Mouse (Mus musculus) ES-Bruce4 (cell line): ENCODE results near the gene Zcchc3. TPM values are rescaled to one million over a fixed set of nuclear protein-coding genes. Genes with fewer than 3 reads are reported as not detected.

Experiments
- H3K27ac ChIP-seq: 2 replicates; pipeline ENCODE4 v1.5.1; 2012; ENCODE audit warnings: low read length, inconsistent platforms; ENCODE audit not compliant: insufficient read depth
- H3K27me3 ChIP-seq: 2 replicates; pipeline ENCODE4 v1.6.1; 2012; ENCODE audit warnings: mild to moderate bottlenecking, low read length, inconsistent platforms; ENCODE audit not compliant: control insufficient read depth, poor library complexity, insufficient read depth, severe bottlenecking
- H3K36me3 ChIP-seq: 2 replicates; pipeline ENCODE4 v1.6.1; 2012; ENCODE audit warnings: inconsistent platforms, mild to moderate bottlenecking, low read length, moderate library complexity; ENCODE audit not compliant: control insufficient read depth, poor library complexity, insufficient read depth, severe bottlenecking
- H3K4me1 ChIP-seq: one replicate; pipeline ENCODE4 v1.8.1; 2011; ENCODE audit warnings: low read length; ENCODE audit not compliant: control insufficient read depth, insufficient read depth
- H3K4me3 ChIP-seq: 2 replicates; pipeline ENCODE4 v1.5.1; 2011; ENCODE audit warnings: low read depth, mild to moderate bottlenecking, low read length
- H3K9ac ChIP-seq: 2 replicates; pipeline ENCODE4 v1.6.1; 2012; ENCODE audit warnings: low read depth, mild to moderate bottlenecking, inconsistent platforms; ENCODE audit not compliant: poor library complexity, severe bottlenecking
- H3K9me3 ChIP-seq: replicated peaks from 2 replicates; pipeline ENCODE4 v1.6.1; 2012; ENCODE audit warnings: mild to moderate bottlenecking, low read length, inconsistent platforms; ENCODE audit not compliant: control insufficient read depth, poor library complexity, insufficient read depth, severe bottlenecking
- CTCF ChIP-seq: IDR thresholded peaks from one replicate; pipeline ENCODE4 v1.8.1; 2011; ENCODE audit warnings: low read depth, low read length
- EP300 ChIP-seq: IDR thresholded peaks from 2 replicates; pipeline ENCODE4 v1.6.1; 2011; ENCODE audit warnings: low read depth, low read length; ENCODE audit not compliant: insufficient read depth
- POLR2A ChIP-seq: IDR thresholded peaks from one replicate; pipeline ENCODE4 v1.8.1; 2011; ENCODE audit warnings: low read length; ENCODE audit not compliant: insufficient read depth
- polyA plus RNA-seq: library from polyadenylated mRNA; stranded (reverse); fragments of >200 nt; gene quantifications from 2 replicates; pipeline ENCODE4 v1.2.4, GENCODE M21; 2011; ENCODE audit warnings: low read depth; ENCODE audit not compliant: missing spikeins, insufficient read depth, insufficient read length

Gene Zcchc3
- polyA plus RNA-seq, 1 experiment, result 26.7 TPM

DNA sequence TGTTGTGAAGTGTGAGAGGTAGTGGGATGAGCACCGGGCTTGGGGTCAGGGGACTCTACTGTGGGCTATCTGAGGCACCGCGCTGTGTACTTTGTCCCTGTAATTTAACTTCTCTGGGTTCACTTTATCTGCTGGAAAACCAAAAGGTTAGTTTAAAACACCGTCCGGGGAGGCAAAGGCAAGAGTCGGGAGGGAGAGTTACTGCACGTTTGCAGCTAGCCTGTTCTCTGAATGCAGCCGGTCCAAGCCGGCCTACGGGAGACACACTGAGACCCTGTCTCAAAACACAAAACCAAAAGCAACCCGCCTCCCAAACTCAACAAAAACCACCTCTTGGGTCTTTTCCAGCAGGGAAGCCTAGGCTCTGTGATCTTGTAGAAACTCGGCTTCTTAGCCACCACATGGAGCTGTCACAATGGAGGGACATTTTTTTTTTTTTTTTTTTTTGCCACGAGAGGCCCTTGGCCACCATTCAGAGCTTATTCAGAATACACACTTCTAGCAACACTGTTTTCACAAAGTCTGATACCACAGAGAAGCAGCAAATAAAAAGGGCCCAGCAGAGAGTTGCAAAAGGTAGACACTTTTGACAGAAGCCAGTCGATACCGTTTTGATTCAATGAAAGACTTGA, 2.2 kb downstream of the Zcchc3 start:
- Histone ChIP-seq H3K4me1 (peaks cover 2% of the 10 kb centered on the region), H3K27me3 (no peaks in the 10 kb centered on the region), H3K4me3 (peak overlapping the region; percentile 32), H3K9ac (peak overlapping the region; percentile 68), H3K9me3 (peaks cover 6% of the 10 kb centered on the region; the same call in 1 of the 2 replicates), H3K36me3 (no peaks in the 10 kb centered on the region), H3K27ac (peak overlapping the region; percentile 43; the same call in 1 of the 2 replicates)
- 0 out of 2 replicates have a peak, but pooled peaks have one; percentile 17 for TF ChIP-seq EP300
- TF ChIP-seq POLR2A, result no peak
- TF ChIP-seq CTCF, result no peak

DNA sequence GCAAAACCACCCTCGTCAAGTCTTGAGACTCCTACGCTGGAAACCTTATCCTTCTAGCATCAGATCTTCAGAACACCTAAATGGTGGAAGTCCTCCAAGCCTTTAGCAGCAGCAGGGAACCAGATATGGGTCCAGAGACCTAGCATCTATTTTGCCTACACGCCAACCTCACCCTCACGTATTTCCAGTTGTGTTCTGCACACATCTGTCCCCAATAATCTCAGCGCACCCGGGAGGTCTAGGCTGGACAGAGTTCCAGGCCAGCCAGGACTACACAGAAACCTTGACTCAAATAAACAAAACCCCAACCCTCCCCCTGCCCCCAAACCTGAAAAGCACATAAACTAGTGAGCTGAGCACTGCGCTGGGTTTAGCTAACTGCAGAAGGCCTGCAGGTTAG, 3.4 kb downstream of the Zcchc3 start:
- Histone ChIP-seq H3K4me1 (peaks cover 2% of the 10 kb centered on the region), H3K36me3 (no peaks in the 10 kb centered on the region), H3K27ac (peak overlapping the region; percentile 80), H3K27me3 (no peaks in the 10 kb centered on the region), H3K4me3 (peak overlapping the region; percentile 44), H3K9me3 (peaks cover 6% of the 10 kb centered on the region; the same call in 1 of the 2 replicates), H3K9ac (0 out of 2 replicates have a peak overlapping the region, but pooled peaks have one; percentile 53)
- TF ChIP-seq CTCF, result no peak
- TF ChIP-seq POLR2A, result no peak
- TF ChIP-seq EP300, result 0 out of 2 replicates have a peak, but pooled peaks have one; percentile 9

DNA sequence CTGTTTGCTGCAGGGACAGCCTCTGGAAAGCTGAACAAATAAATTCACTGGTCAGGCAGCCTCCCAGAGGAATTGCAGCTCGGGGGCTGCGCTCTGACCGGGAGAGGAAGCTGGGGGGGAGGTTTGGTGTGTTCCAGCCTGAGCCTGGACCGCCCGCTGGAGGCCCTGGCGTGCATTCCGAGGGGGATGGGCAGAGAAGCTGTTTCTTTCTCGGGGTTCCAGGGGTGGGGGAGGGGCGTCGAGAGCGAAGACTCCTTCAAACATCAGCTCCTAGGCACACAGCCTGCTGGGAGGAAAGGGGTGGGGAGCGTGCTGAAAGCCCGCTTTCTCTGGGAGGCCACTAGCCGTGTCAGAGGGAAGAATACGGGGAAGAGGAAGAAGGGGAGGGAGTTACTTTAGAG, 3.9 kb downstream of the Zcchc3 start:
- Histone ChIP-seq H3K9ac (peak overlapping the region; percentile 53), H3K4me3 (peak overlapping the region; percentile 55), H3K36me3 (no peaks in the 10 kb centered on the region), H3K4me1 (peaks cover 2% of the 10 kb centered on the region), H3K27me3 (no peaks in the 10 kb centered on the region), H3K27ac (peak overlapping the region; percentile 80), H3K9me3 (peaks cover under 1% of the 10 kb centered on the region; the same call in 1 of the 2 replicates)
- TF ChIP-seq CTCF (no peak), POLR2A (no peak), EP300 (peak; percentile 83)

DNA sequence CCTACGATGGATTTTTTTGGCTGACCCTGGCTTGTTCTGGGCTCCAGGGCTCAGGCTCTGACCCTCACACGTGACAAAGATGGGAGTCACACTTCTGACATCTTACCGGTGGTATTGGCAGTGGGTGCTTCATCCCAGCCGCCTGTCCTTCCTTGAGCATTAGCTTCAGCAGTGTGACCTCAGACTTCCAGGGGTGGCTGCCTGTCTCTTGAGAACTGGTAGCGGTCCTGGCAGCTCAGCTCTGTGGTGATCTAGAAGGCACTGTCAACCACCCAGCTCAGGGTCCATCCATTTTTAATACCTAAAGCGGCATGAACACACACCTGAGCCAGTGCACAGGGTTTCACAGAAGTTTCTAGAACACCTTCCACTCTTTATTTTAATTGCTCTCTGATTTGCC, 5.0 kb downstream of the Zcchc3 start:
- no peak overlapping the region for H3K9ac ChIP-seq
- no peak overlapping the region for H3K27ac ChIP-seq
- no peak for TF ChIP-seq CTCF
- TF ChIP-seq POLR2A, result no peak
- no peak for TF ChIP-seq EP300
- H3K36me3 ChIP-seq, result no peaks in the 10 kb centered on the region
- no peaks in the 10 kb centered on the region for H3K27me3 ChIP-seq
- no peak overlapping the region for H3K4me3 ChIP-seq
- no peaks in the 10 kb centered on the region for H3K9me3 ChIP-seq
- peaks cover 2% of the 10 kb centered on the region for H3K4me1 ChIP-seq

DNA sequence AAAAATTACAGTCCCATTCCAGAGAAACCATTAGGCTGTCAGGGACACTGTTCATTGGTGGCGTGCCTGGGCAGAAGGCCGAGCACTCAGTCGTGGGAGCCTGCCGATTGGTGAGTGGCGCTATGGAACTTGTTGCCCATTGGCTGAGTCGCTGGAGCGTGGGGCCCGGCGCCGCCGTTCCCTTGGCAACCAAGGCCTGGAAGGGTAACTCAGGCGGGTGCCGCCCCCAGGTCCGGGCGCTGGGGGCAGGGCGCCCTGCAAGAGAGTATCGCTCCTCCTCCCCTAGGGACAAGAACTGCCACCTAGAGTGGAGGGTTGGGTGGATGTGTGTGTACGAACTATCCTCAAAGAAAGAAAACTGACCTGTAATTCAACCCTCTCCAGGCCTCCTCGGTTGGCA, 8.7 kb downstream of the Zcchc3 start:
- Histone ChIP-seq H3K4me3 (0 out of 2 replicates have a peak overlapping the region, but pooled peaks have one; percentile 3), H3K9ac (0 out of 2 replicates have a peak overlapping the region, but pooled peaks have one; percentile 30), H3K36me3 (no peaks in the 10 kb centered on the region), H3K9me3 (no peaks in the 10 kb centered on the region), H3K27me3 (no peaks in the 10 kb centered on the region), H3K4me1 (peaks cover 2% of the 10 kb centered on the region), H3K27ac (no peak overlapping the region)
- TF ChIP-seq EP300 (no peak), CTCF (no peak), POLR2A (no peak)

DNA sequence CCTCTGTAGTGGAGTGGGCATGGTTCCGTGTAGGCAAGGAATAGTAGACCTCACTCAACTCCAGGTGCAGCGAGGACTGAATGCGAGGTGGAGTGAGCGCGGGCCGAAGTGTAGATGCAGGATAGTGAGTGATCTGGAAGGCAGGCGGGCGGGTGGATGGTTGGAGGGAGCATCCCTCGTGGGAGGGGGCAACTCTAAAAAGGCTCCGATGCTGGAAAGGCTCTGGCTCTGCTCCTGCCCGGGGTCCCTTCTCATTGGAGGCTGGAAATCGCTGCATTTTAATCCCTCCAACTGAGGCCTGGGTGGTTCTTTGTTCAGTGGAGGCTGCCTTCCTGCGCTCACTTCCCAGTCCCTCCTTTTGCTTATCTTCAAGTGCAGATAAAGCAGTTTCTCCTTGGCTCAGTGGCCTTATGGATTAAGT, 15.7 kb downstream of the Zcchc3 start:
- TF ChIP-seq POLR2A (no peak), CTCF (no peak), EP300 (no peak)

More for the DNA sequence above, 15.7 kb downstream of the Zcchc3 start:
- Histone ChIP-seq H3K4me1 (peaks cover 6% of the 10 kb centered on the region), H3K4me3 (peak overlapping the region; percentile 81), H3K9ac (peak overlapping the region; percentile 17; the same call in 1 of the 2 replicates), H3K27me3 (no peaks in the 10 kb centered on the region), H3K36me3 (no peaks in the 10 kb centered on the region), H3K9me3 (no peaks in the 10 kb centered on the region), H3K27ac (peak overlapping the region; percentile 52)
